Mouse (Mus musculus) MEL (cell line): ENCODE results near the gene Gm37240.

ENCODE experiments used
- BHLHE40 ChIP-seq: IDR thresholded peaks from 2 replicates; pipeline ENCODE4 v1.6.1; 2012; ENCODE audit warnings: low read depth, mild to moderate bottlenecking, inconsistent platforms, low read length, improper control_type of control experiment, borderline replicate concordance
- CTCF ChIP-seq, 3 experiments: IDR thresholded peaks in 2 of 3; conservative IDR thresholded peaks in 1 of 3; 2 replicates each; pipeline ENCODE4 v1.5.1; 2011 to 2012; ENCODE audit warnings: low read length in 3 of 3, low read depth in 2 of 3, mild to moderate bottlenecking in 2 of 3, improper control_type of control experiment in 1 of 3, inconsistent platforms in 1 of 3, mixed read lengths in 1 of 3, moderate library complexity in 1 of 3; ENCODE audit not compliant: control insufficient read depth in 1 of 3, insufficient read depth in 1 of 3, poor library complexity in 1 of 3, severe bottlenecking in 1 of 3
- EP300 ChIP-seq, 2 experiments: IDR thresholded peaks; 2 replicates each; pipeline ENCODE4 v1.6.1; 2011; ENCODE audit warnings: improper control_type of control experiment in 2 of 2, low read length in 2 of 2, low read depth in 1 of 2, mild to moderate bottlenecking in 1 of 2
- GABPA ChIP-seq: IDR thresholded peaks from 2 replicates; pipeline ENCODE4 v1.6.1; 2012; ENCODE audit warnings: low read depth, mild to moderate bottlenecking, inconsistent platforms, low read length, improper control_type of control experiment, moderate library complexity
- GATA1 ChIP-seq: IDR thresholded peaks from 2 replicates; pipeline ENCODE4 v1.6.1; 2011; ENCODE audit warnings: low read depth, low read length, improper control_type of control experiment
- MAX ChIP-seq: IDR thresholded peaks from 2 replicates; pipeline ENCODE4 v1.6.1; 2011; ENCODE audit warnings: low read length, improper control_type of control experiment
- MYB ChIP-seq: IDR thresholded peaks from 2 replicates; pipeline ENCODE4 v1.6.1; 2011; ENCODE audit warnings: mild to moderate bottlenecking, low read depth, low read length, improper control_type of control experiment
- POLR2A ChIP-seq, 2 experiments: IDR thresholded peaks; 2 replicates each; pipeline ENCODE4 v1.6.1; 2011 to 2012; ENCODE audit warnings: low read length in 2 of 2, mild to moderate bottlenecking in 2 of 2, control low read depth in 1 of 2, improper control_type of control experiment in 1 of 2, low read depth in 1 of 2, moderate library complexity in 1 of 2; ENCODE audit not compliant: control insufficient read depth in 1 of 2, insufficient read depth in 1 of 2, poor library complexity in 1 of 2
- POLR2AphosphoS2 ChIP-seq: IDR thresholded peaks from 2 replicates; pipeline ENCODE4 v1.6.1; 2011; ENCODE audit warnings: low read length, improper control_type of control experiment
- SIN3A ChIP-seq: IDR thresholded peaks from 2 replicates; pipeline ENCODE4 v1.6.1; 2012; ENCODE audit warnings: low read length, improper control_type of control experiment, inconsistent platforms
- TCF12 ChIP-seq: IDR thresholded peaks from 2 replicates; pipeline ENCODE4 v1.6.1; 2014; ENCODE audit warnings: low read depth, mild to moderate bottlenecking, inconsistent platforms, low read length, improper control_type of control experiment, moderate library complexity
- USF1 ChIP-seq: IDR thresholded peaks from 2 replicates; pipeline ENCODE4 v1.6.1; 2014; ENCODE audit warnings: low read depth, mild to moderate bottlenecking, inconsistent platforms, low read length, improper control_type of control experiment, moderate library complexity
- ZMIZ1 ChIP-seq: IDR thresholded peaks from 2 replicates; pipeline ENCODE4 v1.6.1; 2012; ENCODE audit warnings: low read depth, mild to moderate bottlenecking, inconsistent platforms, low read length, improper control_type of control experiment, moderate library complexity
- ZNF384 ChIP-seq: IDR thresholded peaks from 2 replicates; pipeline ENCODE4 v1.6.1; 2012; ENCODE audit warnings: low read depth, mild to moderate bottlenecking, inconsistent platforms, low read length, improper control_type of control experiment

GRCm38 (mm10) chr3:84488716-84489115 is 1398.6 kb downstream of the Gm37240 start:
- no peak for TF ChIP-seq EP300 (IDR thresholded peaks at IDR 0.05; ENCODE audit: low read depth in 1 of 2, low read length in 2 of 2)
- TF ChIP-seq GATA1, result no peak
- no peak for TF ChIP-seq TCF12
- TF ChIP-seq CTCF (IDR thresholded peaks at IDR 0.05 in 2 of 3, conservative IDR thresholded peaks at IDR 0.05 in 1 of 3; ENCODE audit: control insufficient read depth in 1 of 3, insufficient read depth in 1 of 3, low read depth in 2 of 3, low read length in 3 of 3, poor library complexity in 1 of 3, severe bottlenecking in 1 of 3), result no peak
- no peak for TF ChIP-seq MAX
- no peak for TF ChIP-seq SIN3A
- no peak for TF ChIP-seq ZNF384
- no peak for TF ChIP-seq POLR2A (IDR thresholded peaks at IDR 0.05; ENCODE audit: control insufficient read depth in 1 of 2, insufficient read depth in 1 of 2, low read depth in 1 of 2, low read length in 2 of 2, poor library complexity in 1 of 2)
- no peak for TF ChIP-seq ZMIZ1
- no peak for TF ChIP-seq MYB
- TF ChIP-seq USF1, result no peak
- TF ChIP-seq BHLHE40, result no peak
- TF ChIP-seq POLR2AphosphoS2, result no peak
- TF ChIP-seq GABPA, result no peak
